Mouse (Mus musculus) heart, postnatal 36 days (tissue): ENCODE results near the gene Cdyl. TPM values are rescaled to one million over a fixed set of nuclear protein-coding genes. Genes with fewer than 3 reads are reported as not detected.

Experiments
- DNase-seq, 2 experiments: peaks; one replicate each; pipeline ENCODE4 v3.0.0; 2021 to 2022
- intact Hi-C: fragments of 180-260 bp; cut with DNase I; formaldehyde crosslinking; loops from one replicate; pipeline ENCODE4 v1.15.1; 2025
- total RNA-seq, 2 experiments: library from RNA; stranded (reverse); gene quantifications; 2 replicates each; pipeline ENCODE4 v1.2.3; 2021

Cdyl gene
- total RNA-seq, 2 experiments from 2014 or later, result 10.0 to 10.8 TPM

GRCm38 (mm10) chr13:35886121-35886725 lies 226.6 kb downstream of the Cdyl start:
- intact Hi-C loops, result loop anchor here (2.0 kb wide), 1 partner anchor 61 kb away; no protein-coding TSS in a partner anchor
- DNase-seq, result peak; percentile 54 to 69

GRCm38 (mm10) chr13:35892866-35893265 lies 233.2 kb downstream of the Cdyl start:
- no peak for DNase-seq
- intact Hi-C loops, result no loop called here

DNA sequence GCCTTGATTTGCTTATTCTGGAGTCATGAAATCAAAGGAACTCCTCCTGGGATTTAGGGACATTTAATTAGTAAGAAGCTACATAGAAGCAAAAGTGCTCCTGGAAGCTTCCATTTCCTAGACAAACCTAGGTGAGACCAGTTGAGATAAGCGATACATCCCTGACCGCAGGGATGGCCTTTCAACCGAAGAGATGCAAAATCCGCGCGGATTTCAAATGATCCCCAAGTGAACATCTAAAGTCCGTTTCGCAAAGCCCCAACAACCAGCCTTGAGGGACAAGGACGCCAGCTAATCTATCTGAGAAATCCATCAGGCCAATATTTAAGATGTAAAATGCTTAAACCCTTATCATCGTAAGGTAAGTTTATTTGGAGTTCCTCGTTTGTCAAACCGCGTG lies 245.7 kb downstream of the Cdyl start:
- DNase-seq, result peak in 1 of 2 experiments; percentile 3
- intact Hi-C loops, result loop anchor here (5.0 kb wide), 2 partner anchors 113 to 163 kb away; no protein-coding TSS in a partner anchor

DNA sequence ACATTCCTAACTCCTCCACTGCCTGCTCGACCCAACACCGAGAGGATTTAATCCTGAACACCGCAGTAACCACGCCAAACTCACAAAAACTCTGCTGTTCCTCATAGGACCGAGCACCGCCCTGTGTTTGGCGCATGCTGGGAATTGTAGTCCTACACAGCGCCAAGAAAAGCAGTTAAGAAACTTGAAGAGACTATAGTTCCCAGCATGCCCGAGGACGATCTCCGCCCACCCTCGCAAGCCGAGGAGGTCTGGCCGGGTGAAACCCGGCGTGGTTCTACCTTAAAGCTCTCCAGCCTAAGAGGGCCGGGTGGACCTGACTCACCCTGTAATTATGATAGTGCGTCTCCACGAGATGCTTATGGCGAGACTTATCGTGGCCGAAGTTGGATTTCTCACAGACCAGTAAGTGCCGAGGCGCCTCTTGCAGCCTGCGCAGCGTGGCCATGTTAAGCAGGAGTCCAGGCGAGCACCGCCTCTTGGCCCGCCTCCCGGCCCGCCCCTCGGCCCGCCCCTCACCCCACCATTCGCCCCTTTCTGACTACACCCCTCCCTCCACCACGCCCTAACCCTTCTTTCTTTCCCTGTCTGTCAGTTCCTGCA lies 246.3 kb downstream of the Cdyl start, which contains the start of gene Rpp40:
Gene Rpp40, minus strand, starts transcription at position 481 of the 603 bp plus-strand sequence.
- peak; percentile 85 to 92 for DNase-seq
- intact Hi-C loops, result loop anchor here (5.0 kb wide), 2 partner anchors 114 to 164 kb away; no protein-coding TSS in a partner anchor

DNA sequence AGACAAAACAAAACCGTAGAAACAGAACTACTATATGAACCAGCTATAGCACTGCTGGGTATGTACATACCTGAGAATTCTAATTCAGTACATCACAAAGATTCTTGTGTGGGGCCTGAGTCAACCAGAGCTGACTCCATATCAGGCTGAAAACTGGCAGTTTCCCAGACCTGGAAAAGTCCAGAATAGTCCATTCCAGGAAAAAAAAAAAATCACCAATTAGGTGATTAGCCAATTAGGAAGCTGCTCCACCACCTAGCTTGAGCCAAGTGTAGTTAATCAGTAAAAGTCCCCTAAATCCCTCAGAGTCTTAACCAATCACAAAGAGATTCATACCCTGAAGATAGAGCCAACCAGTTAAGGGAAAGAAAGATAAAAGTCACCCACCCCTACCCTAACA lies 251.8 kb downstream of the Cdyl start:
- DNase-seq, result no peak
- intact Hi-C loops, result no loop called here

Other genes with a start within 250 kb of the Cdyl start
- gene Rpp40, start 246.5 kb downstream of the Cdyl start, total RNA-seq, result 1 to 10 TPM; 5.5 to 7.0 TPM